Mouse (Mus musculus) heart, postnatal 0 days (tissue): ENCODE data around the gene Mettl26.

Source experiments
- CTCF ChIP-seq: IDR thresholded peaks from 2 replicates; pipeline ENCODE4 v1.5.1; 2016; ENCODE audit warnings: antibody characterized with exemption, control low read depth, low read depth
- EP300 ChIP-seq: IDR thresholded peaks from 2 replicates; pipeline ENCODE4 v1.6.1; 2016; ENCODE audit warnings: antibody characterized with exemption, low read depth

DNA sequence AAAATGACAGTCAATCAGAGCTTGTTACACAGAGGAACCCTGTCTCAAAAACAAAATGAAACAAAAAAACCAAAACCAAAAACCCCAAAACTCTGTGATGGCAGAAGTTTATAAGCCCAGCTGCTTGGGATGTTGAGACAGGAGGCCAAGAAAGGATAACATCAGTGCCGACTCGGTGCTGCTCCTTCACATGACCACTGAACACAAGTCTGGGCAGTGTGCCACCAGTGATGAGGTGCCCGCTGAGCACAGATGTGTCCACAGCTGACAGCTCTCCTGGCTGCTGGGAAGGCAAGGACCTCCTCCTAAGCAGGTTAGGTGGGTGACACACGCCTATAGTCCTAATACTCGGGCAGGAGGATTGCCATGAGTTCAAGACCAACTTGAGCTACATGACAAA, 47.2 kb downstream of the Mettl26 start:
- TF ChIP-seq EP300, result no peak
- TF ChIP-seq CTCF, result no peak
